Mouse (Mus musculus): Measurements from ENCODE around the gene Coro2b. TPM values are rescaled to one million over a fixed set of nuclear protein-coding genes. Genes with fewer than 3 reads are reported as not detected.

Gene Coro2b
- polyA plus RNA-seq, 1 experiment: not detected

- TF ChIP-seq CTCF (IDR thresholded peaks at IDR 0.05; ENCODE audit: insufficient read depth, low read depth, low read length) (no peak), POLR2A (IDR thresholded peaks at IDR 0.05; ENCODE audit: insufficient read depth, low read depth, low read length) (no peak)
- H3K4me3 ChIP-seq (ENCODE audit: insufficient read depth, low read depth, low read length): no peak overlapping the region
- 97% methylated on average over 4 of the region's 4 CpGs for WGBS
- no peak overlapping the region for H3K27ac ChIP-seq (ENCODE audit: insufficient read depth, low read depth, low read length)
- H3K4me1 ChIP-seq (ENCODE audit: control insufficient read depth, insufficient read depth, low read length): peaks cover 11% of the 10 kb centered on the region
Measured at GRCm38 (mm10) chr9:62543878-62544277, 7.0 kb upstream of the Coro2b start.

- Histone ChIP-seq H3K4me3 (ENCODE audit: insufficient read depth, low read depth, low read length) (no peak overlapping the region), H3K27ac (ENCODE audit: insufficient read depth, low read depth, low read length) (no peak overlapping the region), H3K4me1 (ENCODE audit: control insufficient read depth, insufficient read depth, low read length) (peaks cover 17% of the 10 kb centered on the region)
- TF ChIP-seq POLR2A (IDR thresholded peaks at IDR 0.05; ENCODE audit: insufficient read depth, low read depth, low read length) (no peak), CTCF (IDR thresholded peaks at IDR 0.05; ENCODE audit: insufficient read depth, low read depth, low read length) (no peak)
- WGBS: 64% methylated on average over 10 of the region's 10 CpGs
Measured at GRCm38 (mm10) chr9:62541606-62542005, 4.8 kb upstream of the Coro2b start.

- H3K4me3 ChIP-seq (ENCODE audit: insufficient read depth, low read depth, low read length): no peak overlapping the region
- H3K27ac ChIP-seq (ENCODE audit: insufficient read depth, low read depth, low read length): no peak overlapping the region
- peaks cover 17% of the 10 kb centered on the region for H3K4me1 ChIP-seq (ENCODE audit: control insufficient read depth, insufficient read depth, low read length)
- TF ChIP-seq POLR2A (IDR thresholded peaks at IDR 0.05; ENCODE audit: insufficient read depth, low read depth, low read length) (no peak), CTCF (IDR thresholded peaks at IDR 0.05; ENCODE audit: insufficient read depth, low read depth, low read length) (no peak)
- 42% methylated on average over 8 of the region's 8 CpGs for WGBS
Measured at GRCm38 (mm10) chr9:62541182-62541581, 4.3 kb upstream of the Coro2b start.

- 41% methylated on average over 10 of the region's 10 CpGs for WGBS
Measured at GRCm38 (mm10) chr9:62540736-62541135, 3.9 kb upstream of the Coro2b start.

GRCm38 (mm10) chr9:62540166-62540565 lies 3.3 kb upstream of the Coro2b start:
- Histone ChIP-seq H3K4me3 (ENCODE audit: insufficient read depth, low read depth, low read length) (no peak overlapping the region), H3K4me1 (ENCODE audit: control insufficient read depth, insufficient read depth, low read length) (peaks cover 22% of the 10 kb centered on the region), H3K27ac (ENCODE audit: insufficient read depth, low read depth, low read length) (no peak overlapping the region)
- TF ChIP-seq CTCF (IDR thresholded peaks at IDR 0.05; ENCODE audit: insufficient read depth, low read depth, low read length) (no peak), POLR2A (IDR thresholded peaks at IDR 0.05; ENCODE audit: insufficient read depth, low read depth, low read length) (no peak)
- 80% methylated on average over 9 of the region's 9 CpGs for WGBS

More at GRCm38 (mm10) chr9:62540736-62541135, 3.9 kb upstream of the Coro2b start:
- H3K4me1 ChIP-seq (ENCODE audit: control insufficient read depth, insufficient read depth, low read length): peaks cover 17% of the 10 kb centered on the region
- TF ChIP-seq CTCF (IDR thresholded peaks at IDR 0.05; ENCODE audit: insufficient read depth, low read depth, low read length): no peak
- no peak for TF ChIP-seq POLR2A (IDR thresholded peaks at IDR 0.05; ENCODE audit: insufficient read depth, low read depth, low read length)
- H3K4me3 ChIP-seq (ENCODE audit: insufficient read depth, low read depth, low read length): no peak overlapping the region
- H3K27ac ChIP-seq (ENCODE audit: insufficient read depth, low read depth, low read length): no peak overlapping the region

GRCm38 (mm10) chr9:62539251-62539711 lies 2.4 kb upstream of the Coro2b start:
- WGBS: 82% methylated on average over 9 of the region's 9 CpGs
- no peak for TF ChIP-seq POLR2A (IDR thresholded peaks at IDR 0.05; ENCODE audit: insufficient read depth, low read depth, low read length)
- no peak for TF ChIP-seq CTCF (IDR thresholded peaks at IDR 0.05; ENCODE audit: insufficient read depth, low read depth, low read length)
- H3K27ac ChIP-seq (ENCODE audit: insufficient read depth, low read depth, low read length): no peak overlapping the region
- H3K4me3 ChIP-seq (ENCODE audit: insufficient read depth, low read depth, low read length): no peak overlapping the region
- peaks cover 27% of the 10 kb centered on the region for H3K4me1 ChIP-seq (ENCODE audit: control insufficient read depth, insufficient read depth, low read length)

- Histone ChIP-seq H3K4me1 (ENCODE audit: control insufficient read depth, insufficient read depth, low read length) (peaks cover 37% of the 10 kb centered on the region), H3K4me3 (ENCODE audit: insufficient read depth, low read depth, low read length) (no peak overlapping the region), H3K27ac (ENCODE audit: insufficient read depth, low read depth, low read length) (no peak overlapping the region)
- no peak for TF ChIP-seq POLR2A (IDR thresholded peaks at IDR 0.05; ENCODE audit: insufficient read depth, low read depth, low read length)
- no peak for TF ChIP-seq CTCF (IDR thresholded peaks at IDR 0.05; ENCODE audit: insufficient read depth, low read depth, low read length)
- 81% methylated on average over 6 of the region's 6 CpGs for WGBS
Measured at GRCm38 (mm10) chr9:62537941-62538340, 1.1 kb upstream of the Coro2b start.

GRCm38 (mm10) chr9:62536119-62536654 lies 657 bp downstream of the Coro2b start:
- H3K4me1 ChIP-seq (ENCODE audit: control insufficient read depth, insufficient read depth, low read length): peaks cover 47% of the 10 kb centered on the region
- peak overlapping the region; percentile 81 for H3K27ac ChIP-seq (ENCODE audit: insufficient read depth, low read depth, low read length)
- WGBS: under 1% methylated on average over 29 of the region's 29 CpGs
- H3K4me3 ChIP-seq (ENCODE audit: insufficient read depth, low read depth, low read length): peak overlapping the region; percentile 79
- TF ChIP-seq CTCF (IDR thresholded peaks at IDR 0.05; ENCODE audit: insufficient read depth, low read depth, low read length) (0 out of 2 replicates have a peak, but pooled peaks have one; percentile 8), POLR2A (IDR thresholded peaks at IDR 0.05; ENCODE audit: insufficient read depth, low read depth, low read length) (0 out of 2 replicates have a peak, but pooled peaks have one; percentile 26)

GRCm38 (mm10) chr9:62535566-62535965 lies 1.3 kb downstream of the Coro2b start:
- no peak for TF ChIP-seq CTCF (IDR thresholded peaks at IDR 0.05; ENCODE audit: insufficient read depth, low read depth, low read length)
- H3K27ac ChIP-seq (ENCODE audit: insufficient read depth, low read depth, low read length): peak overlapping the region; percentile 81
- WGBS: 20% methylated on average over 8 of the region's 8 CpGs
- peak overlapping the region; percentile 79 for H3K4me3 ChIP-seq (ENCODE audit: insufficient read depth, low read depth, low read length)
- H3K4me1 ChIP-seq (ENCODE audit: control insufficient read depth, insufficient read depth, low read length): peaks cover 40% of the 10 kb centered on the region

All from olfactory bulb, adult 2 months (tissue).